Mouse (Mus musculus): ENCODE measurements around the gene 1600014C23Rik.

1600014C23Rik gene

GRCm38 (mm10) chr17:45733735-45734301 lies at the start of gene 1600014C23Rik:
1600014C23Rik (minus strand) TSS chr17:45733844.
- no peak for DNase-seq (ENCODE audit: low spot score)

- DNase-seq (ENCODE audit: low spot score) = no peak
These were observed 44.8 kb upstream of the 1600014C23Rik start for GRCm38 (mm10) chr17:45778446-45778845.

GRCm38 (mm10) chr17:45777431-45777830 lies 43.8 kb upstream of the 1600014C23Rik start:
- DNase-seq (ENCODE audit: low spot score) = no peak

GRCm38 (mm10) chr17:45776185-45776584 lies 42.5 kb upstream of the 1600014C23Rik start:
- DNase-seq (ENCODE audit: low spot score) = no peak

- no peak for DNase-seq (ENCODE audit: low spot score)
These were observed 41.8 kb upstream of the 1600014C23Rik start for GRCm38 (mm10) chr17:45775468-45775867.

GRCm38 (mm10) chr17:45772566-45772965 lies 38.9 kb upstream of the 1600014C23Rik start:
- no peak for DNase-seq (ENCODE audit: low spot score)

GRCm38 (mm10) chr17:45772096-45772495 lies 38.5 kb upstream of the 1600014C23Rik start:
- no peak for DNase-seq (ENCODE audit: low spot score)

- DNase-seq (ENCODE audit: low spot score) = no peak
These were observed 36.8 kb upstream of the 1600014C23Rik start for GRCm38 (mm10) chr17:45770441-45770840.

GRCm38 (mm10) chr17:45769821-45770220 lies 36.2 kb upstream of the 1600014C23Rik start:
- DNase-seq (ENCODE audit: low spot score) = no peak

GRCm38 (mm10) chr17:45767536-45768146 lies 34.0 kb upstream of the 1600014C23Rik start:
- DNase-seq (ENCODE audit: low spot score) = no peak

- no peak for DNase-seq (ENCODE audit: low spot score)
These were observed 33.3 kb upstream of the 1600014C23Rik start for GRCm38 (mm10) chr17:45766735-45767535.

GRCm38 (mm10) chr17:45765914-45766313 lies 32.3 kb upstream of the 1600014C23Rik start:
- no peak for DNase-seq (ENCODE audit: low spot score)

- no peak for DNase-seq (ENCODE audit: low spot score)
These were observed 29.5 kb upstream of the 1600014C23Rik start for GRCm38 (mm10) chr17:45763188-45763587.

GRCm38 (mm10) chr17:45761902-45762301 lies 28.3 kb upstream of the 1600014C23Rik start:
- DNase-seq (ENCODE audit: low spot score) = no peak

GRCm38 (mm10) chr17:45760965-45761645 lies 27.5 kb upstream of the 1600014C23Rik start:
- DNase-seq (ENCODE audit: low spot score) = no peak

GRCm38 (mm10) chr17:45759751-45760150 lies 26.1 kb upstream of the 1600014C23Rik start:
- DNase-seq (ENCODE audit: low spot score) = no peak

GRCm38 (mm10) chr17:45758808-45759207 lies 25.2 kb upstream of the 1600014C23Rik start:
- DNase-seq (ENCODE audit: low spot score) = no peak

- no peak for DNase-seq (ENCODE audit: low spot score)
These were observed 24.3 kb upstream of the 1600014C23Rik start for GRCm38 (mm10) chr17:45757932-45758331.

GRCm38 (mm10) chr17:45756831-45757230 lies 23.2 kb upstream of the 1600014C23Rik start:
- no peak for DNase-seq (ENCODE audit: low spot score)

GRCm38 (mm10) chr17:45756391-45756790 lies 22.7 kb upstream of the 1600014C23Rik start:
- DNase-seq (ENCODE audit: low spot score) = no peak

GRCm38 (mm10) chr17:45754186-45754862 lies 20.7 kb upstream of the 1600014C23Rik start:
- DNase-seq (ENCODE audit: low spot score) = no peak

- no peak for DNase-seq (ENCODE audit: low spot score)
These were observed 19.0 kb upstream of the 1600014C23Rik start for GRCm38 (mm10) chr17:45752678-45753077.

Measured in urinary bladder, postnatal 10 days (tissue).